Mouse (Mus musculus) CH12.LX (cell line): Measurements from ENCODE around the gene Vtcn1. TPM values are rescaled to one million over a fixed set of nuclear protein-coding genes. Genes with fewer than 3 reads are reported as not detected.

Source experiments
- DNase-seq: peaks from one replicate; pipeline ENCODE4 v3.0.0-alpha.2; 2013; ENCODE audit errors: extremely low read depth
- H3K27ac ChIP-seq: 2 replicates; pipeline ENCODE4 v1.5.1; 2012; ENCODE audit warnings: low read depth, mild to moderate bottlenecking, control low read depth, moderate library complexity; ENCODE audit not compliant: insufficient read depth
- H3K27me3 ChIP-seq: replicated peaks from 2 replicates; pipeline ENCODE3; 2012; ENCODE audit warnings: inconsistent platforms
- H3K36me3 ChIP-seq, 2 experiments: replicated peaks in 1 of 2; 2 replicates each; pipeline versions ENCODE3 to v1.6.1; 2012; ENCODE audit warnings: inconsistent platforms in 1 of 2, low read length in 1 of 2, mild to moderate bottlenecking in 1 of 2, mixed read lengths in 1 of 2, moderate library complexity in 1 of 2; ENCODE audit not compliant: control insufficient read depth in 1 of 2, insufficient read depth in 1 of 2
- H3K4me1 ChIP-seq, 2 experiments: 2 replicates each; pipeline ENCODE4 v1.6.1; 2012; ENCODE audit warnings: inconsistent platforms in 1 of 2, moderate library complexity in 1 of 2; ENCODE audit not compliant: insufficient read depth in 2 of 2, control insufficient read depth in 1 of 2
- H3K4me2 ChIP-seq: 2 replicates; pipeline ENCODE4 v1.6.1; 2012; ENCODE audit warnings: low read depth, mild to moderate bottlenecking, control low read depth; ENCODE audit not compliant: poor library complexity, insufficient read depth, severe bottlenecking
- H3K4me3 ChIP-seq, 3 experiments: fragments of 150-350 bp in 1 of 3; sonication (generic) in 1 of 3; replicated peaks in 1 of 3; 2 replicates each; pipeline versions ENCODE3 to v1.5.1; 2011 to 2012; ENCODE audit warnings: low read depth in 2 of 3, low read length in 2 of 3, mild to moderate bottlenecking in 2 of 3, moderate library complexity in 2 of 3, control low read depth in 1 of 3, improper control_type of control experiment in 1 of 3, inconsistent platforms in 1 of 3, mixed read lengths in 1 of 3; ENCODE audit not compliant: poor library complexity in 1 of 3
- H3K79me2 ChIP-seq: replicated peaks from 2 replicates; pipeline ENCODE4 v1.6.1; 2012; ENCODE audit warnings: mild to moderate bottlenecking, moderate library complexity; ENCODE audit not compliant: control insufficient read depth, poor library complexity, insufficient read depth, severe bottlenecking; ENCODE audit errors: extremely low read depth
- H3K9ac ChIP-seq: 2 replicates; pipeline ENCODE4 v1.6.1; 2012; ENCODE audit warnings: low read depth, mild to moderate bottlenecking, control low read depth, moderate library complexity; ENCODE audit not compliant: insufficient read depth
- H3K9me3 ChIP-seq: replicated peaks from 2 replicates; pipeline ENCODE3; 2012; ENCODE audit warnings: low read length, inconsistent platforms, mixed read lengths
- BHLHE40 ChIP-seq: IDR thresholded peaks from 2 replicates; pipeline ENCODE4 v1.6.1; 2011; ENCODE audit warnings: mild to moderate bottlenecking, low read depth, low read length, improper control_type of control experiment
- CHD2 ChIP-seq: IDR thresholded peaks from 2 replicates; pipeline ENCODE4 v1.6.1; 2011; ENCODE audit warnings: low read length, improper control_type of control experiment
- CTCF ChIP-seq, 2 experiments: IDR thresholded peaks in 1 of 2; conservative IDR thresholded peaks in 1 of 2; 2 replicates each; pipeline ENCODE4 v1.5.1; 2011 to 2012; ENCODE audit warnings: low read depth in 2 of 2, low read length in 2 of 2, improper control_type of control experiment in 1 of 2, inconsistent platforms in 1 of 2, mild to moderate bottlenecking in 1 of 2, moderate library complexity in 1 of 2
- ELF1 ChIP-seq: IDR thresholded peaks from 2 replicates; pipeline ENCODE4 v1.6.1; 2014; ENCODE audit warnings: low read depth, mild to moderate bottlenecking, inconsistent platforms, low read length, improper control_type of control experiment
- EP300 ChIP-seq: IDR thresholded peaks from 2 replicates; pipeline ENCODE4 v1.6.1; 2011; ENCODE audit warnings: low read length, improper control_type of control experiment
- ETS1 ChIP-seq: conservative IDR thresholded peaks from 2 replicates; pipeline ENCODE4 v1.6.1; 2012; ENCODE audit warnings: low read depth, mild to moderate bottlenecking, inconsistent platforms, low read length, improper control_type of control experiment, moderate library complexity
- HCFC1 ChIP-seq: IDR thresholded peaks from 2 replicates; pipeline ENCODE4 v1.6.1; 2012; ENCODE audit warnings: low read depth, mild to moderate bottlenecking, inconsistent platforms, low read length, improper control_type of control experiment
- IRF4 ChIP-seq: IDR thresholded peaks from 2 replicates; pipeline ENCODE4 v1.6.1; 2014; ENCODE audit warnings: low read depth, mild to moderate bottlenecking, inconsistent platforms, low read length, improper control_type of control experiment
- JUN ChIP-seq: IDR thresholded peaks from 2 replicates; pipeline ENCODE4 v1.6.1; 2011; ENCODE audit warnings: low read depth, mild to moderate bottlenecking, low read length, improper control_type of control experiment, moderate library complexity; ENCODE audit not compliant: insufficient read depth
- JUND ChIP-seq: conservative IDR thresholded peaks from 2 replicates; pipeline ENCODE4 v1.6.1; 2011; ENCODE audit warnings: low read depth, low read length, improper control_type of control experiment
- MAX ChIP-seq: IDR thresholded peaks from 2 replicates; pipeline ENCODE4 v1.6.1; 2011; ENCODE audit warnings: low read length, improper control_type of control experiment
- MXI1 ChIP-seq: IDR thresholded peaks from 2 replicates; pipeline ENCODE4 v1.6.1; 2011; ENCODE audit warnings: mild to moderate bottlenecking, low read depth, low read length, improper control_type of control experiment
- MYC ChIP-seq: IDR thresholded peaks from 2 replicates; pipeline ENCODE4 v1.6.1; 2011; ENCODE audit warnings: low read depth, mild to moderate bottlenecking, improper control_type of control experiment, low read length
- NRF1 ChIP-seq: IDR thresholded peaks from 2 replicates; pipeline ENCODE4 v1.6.1; 2014; ENCODE audit warnings: low read depth, mild to moderate bottlenecking, inconsistent platforms, low read length, improper control_type of control experiment, moderate library complexity
- PAX5 ChIP-seq: IDR thresholded peaks from 2 replicates; pipeline ENCODE4 v1.6.1; 2012; ENCODE audit warnings: low read length, inconsistent platforms, mixed read lengths
- POLR2A ChIP-seq: IDR thresholded peaks from 2 replicates; pipeline ENCODE4 v1.6.1; 2011; ENCODE audit warnings: low read depth, mild to moderate bottlenecking, improper control_type of control experiment, low read length
- RAD21 ChIP-seq: IDR thresholded peaks from 2 replicates; pipeline ENCODE4 v1.6.1; 2011; ENCODE audit warnings: low read depth, mild to moderate bottlenecking, low read length, improper control_type of control experiment, moderate library complexity
- RCOR1 ChIP-seq: conservative IDR thresholded peaks from 2 replicates; pipeline ENCODE4 v1.6.1; 2012; ENCODE audit warnings: low read depth, mild to moderate bottlenecking, inconsistent platforms, low read length, improper control_type of control experiment
- SIN3A ChIP-seq: IDR thresholded peaks from 2 replicates; pipeline ENCODE4 v1.6.1; 2012; ENCODE audit warnings: low read length, improper control_type of control experiment, inconsistent platforms
- SMC3 ChIP-seq: IDR thresholded peaks from 2 replicates; pipeline ENCODE4 v1.6.1; 2011; ENCODE audit warnings: low read depth, low read length, improper control_type of control experiment
- TCF12 ChIP-seq: IDR thresholded peaks from 2 replicates; pipeline ENCODE4 v1.6.1; 2014; ENCODE audit warnings: low read depth, mild to moderate bottlenecking, inconsistent platforms, low read length, improper control_type of control experiment
- USF1 ChIP-seq: IDR thresholded peaks from 2 replicates; pipeline ENCODE4 v1.6.1; 2014; ENCODE audit warnings: low read depth, mild to moderate bottlenecking, inconsistent platforms, low read length, improper control_type of control experiment
- USF2 ChIP-seq: conservative IDR thresholded peaks from 2 replicates; pipeline ENCODE4 v1.6.1; 2011; ENCODE audit warnings: low read depth, low read length, improper control_type of control experiment
- ZC3H11A ChIP-seq: IDR thresholded peaks from 2 replicates; pipeline ENCODE4 v1.6.1; 2012; ENCODE audit warnings: low read depth, mild to moderate bottlenecking, inconsistent platforms, low read length, improper control_type of control experiment
- ZKSCAN1 ChIP-seq: IDR thresholded peaks from 2 replicates; pipeline ENCODE4 v1.6.1; 2012; ENCODE audit warnings: low read depth, inconsistent platforms, low read length, improper control_type of control experiment, borderline replicate concordance
- ZMIZ1 ChIP-seq: IDR thresholded peaks from 2 replicates; pipeline ENCODE4 v1.6.1; 2012; ENCODE audit warnings: low read depth, mild to moderate bottlenecking, inconsistent platforms, low read length, improper control_type of control experiment
- dilution Hi-C: fragments of 300-500 bp; cut with MboI; formaldehyde crosslinking; loops from 2 replicates; pipeline ENCODE4 v1.14.3; 2020; ENCODE audit warnings: low sequenced_read_pairs; ENCODE audit not compliant: extremely low pct_unique_long_range_greater_than_20kb, extremely low pct_ligation_motif_present
- in situ Hi-C: fragments of 300-500 bp; cut with MboI; formaldehyde crosslinking; loops from 3 replicates; pipeline ENCODE4 v1.14.3; 2019; ENCODE audit warnings: low sequenced_read_pairs, low pct_ligation_motif_present, low pct_unique_long_range_greater_than_20kb, mixed read lengths
- polyA plus RNA-seq: library from polyadenylated mRNA; unstranded; fragments of >175 nt; gene quantifications from 2 replicates; pipeline ENCODE4 v1.2.1, GENCODE M21; 2012; ENCODE audit warnings: low read depth; ENCODE audit not compliant: insufficient read length
- total RNA-seq, 2 experiments: library from RNA; depleted of rRNA; stranded (reverse); fragments of 300-350 nt in 1 of 2; fragments of >200 nt in 1 of 2; gene quantifications; 2 replicates each; pipeline ENCODE4 v1.2.3; 2012 to 2014

The Vtcn1 gene
- total and polyA plus RNA-seq, 3 experiments: 0.04 to 0.14 TPM; not detected in 1

DNA sequence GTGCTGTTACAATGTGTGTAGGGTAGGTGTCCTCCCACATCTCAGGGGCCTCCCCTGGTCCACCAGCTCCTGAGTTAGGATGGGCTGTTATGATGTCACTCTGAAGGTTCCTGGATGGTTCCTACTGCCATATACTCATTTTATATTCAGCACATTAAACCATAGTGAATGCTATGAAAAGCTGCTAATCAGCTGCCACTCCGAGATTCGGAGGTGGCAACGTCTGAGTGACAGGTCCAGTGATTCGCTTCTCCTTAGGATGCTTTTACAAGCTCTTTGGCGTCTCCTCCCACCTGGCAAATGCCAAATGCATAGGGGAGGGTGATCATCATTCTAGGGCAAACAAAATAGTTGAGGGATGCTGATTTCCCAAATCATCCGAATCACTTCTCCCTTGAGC, 70.2 kb downstream of the Vtcn1 start:
- no peaks in the 10 kb centered on the region for H3K79me2 ChIP-seq

GRCm38 (mm10) chr3:100906128-100906527, 80.9 kb downstream of the Vtcn1 start:
- no peaks in the 10 kb centered on the region for H3K27me3 ChIP-seq
- H3K27ac ChIP-seq: no peak overlapping the region
- H3K36me3 ChIP-seq: no peaks in the 10 kb centered on the region
- dilution Hi-C loops (no loop called here), in situ Hi-C loops (loop anchor here (10.0 to 25.0 kb wide), 2 partner anchors 144 to 211 kb away; no protein-coding TSS in a partner anchor)
- DNase-seq: no peak
- peaks cover 7 to 30% of the 10 kb centered on the region in 2 experiments for H3K4me1 ChIP-seq
- no peak overlapping the region for H3K9ac ChIP-seq
- TF ChIP-seq ZKSCAN1 (no peak), SIN3A (no peak), POLR2A (no peak), EP300 (0 out of 2 replicates have a peak, but pooled peaks have one; percentile 9)
- H3K4me2 ChIP-seq: no peak overlapping the region
- H3K9me3 ChIP-seq: no peaks in the 10 kb centered on the region
- H3K4me3 ChIP-seq: no peak overlapping the region
- no peaks in the 10 kb centered on the region for H3K79me2 ChIP-seq

More for the DNA sequence above, 70.2 kb downstream of the Vtcn1 start:
- dilution Hi-C loops: no loop called here
- peaks cover 6 to 20% of the 10 kb centered on the region in 2 experiments for H3K4me1 ChIP-seq
- H3K4me3 ChIP-seq: no peak overlapping the region
- no peak overlapping the region for H3K27ac ChIP-seq
- TF ChIP-seq SMC3: no peak
- DNase-seq: no peak
- no peaks in the 10 kb centered on the region for H3K9me3 ChIP-seq
- H3K9ac ChIP-seq: no peak overlapping the region
- H3K36me3 ChIP-seq: no peaks in the 10 kb centered on the region
- H3K4me2 ChIP-seq: no peak overlapping the region
- in situ Hi-C loops: no loop called here
- H3K27me3 ChIP-seq: no peaks in the 10 kb centered on the region

DNA sequence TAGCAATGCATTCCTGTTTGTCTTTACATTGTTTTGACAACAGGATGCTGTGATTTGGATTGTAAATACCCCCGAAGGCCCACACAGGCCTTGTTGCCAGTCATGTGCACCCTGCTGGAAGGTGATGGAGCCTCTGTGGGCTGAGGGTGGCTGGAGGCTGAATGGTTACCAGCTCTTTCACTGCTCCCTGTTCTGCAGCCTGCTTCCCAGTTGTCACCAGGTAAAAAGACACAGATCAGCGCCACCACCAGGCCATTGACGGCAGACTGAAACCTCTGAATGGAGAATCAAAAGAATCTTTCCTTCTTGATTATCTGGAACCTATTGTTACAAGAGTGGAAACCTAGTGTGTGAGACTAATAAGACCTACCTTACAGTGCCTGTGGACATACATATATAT, 81.7 kb downstream of the Vtcn1 start:
- no peak overlapping the region for H3K4me3 ChIP-seq
- 0 out of 2 replicates have a peak, but pooled peaks have one; percentile 32 for TF ChIP-seq IRF4
- no peak for TF ChIP-seq JUN
- peak; percentile 79 for TF ChIP-seq SMC3
- TF ChIP-seq TCF12: no peak
- TF ChIP-seq BHLHE40: no peak
- TF ChIP-seq RAD21: peak; percentile 67
- TF ChIP-seq RCOR1: no peak
- no peak for TF ChIP-seq SIN3A
- TF ChIP-seq USF1: no peak
- no peak for TF ChIP-seq MXI1
- TF ChIP-seq HCFC1: no peak
- TF ChIP-seq ETS1: no peak
- no peak for TF ChIP-seq USF2
- TF ChIP-seq NRF1: no peak
- no peak for TF ChIP-seq MYC
- TF ChIP-seq ZMIZ1: no peak
- peak; percentile 31; the same call in 1 of the 2 replicates for TF ChIP-seq ZC3H11A
- no peak for TF ChIP-seq EP300
- no peak for TF ChIP-seq ELF1
- no peak for TF ChIP-seq PAX5
- no peak for TF ChIP-seq JUND
- peak in 1 of 2 experiments; percentile 73; a peak in 2 of 4 replicates for TF ChIP-seq CTCF (conservative IDR thresholded peaks at IDR 0.05 in 1 of 2, IDR thresholded peaks at IDR 0.05 in 1 of 2; ENCODE audit: low read depth in 2 of 2, low read length in 2 of 2)
- TF ChIP-seq CHD2: no peak
- TF ChIP-seq MAX: no peak
- H3K27ac ChIP-seq: no peak overlapping the region
- no peaks in the 10 kb centered on the region for H3K36me3 ChIP-seq
- DNase-seq: no peak
- no peaks in the 10 kb centered on the region for H3K9me3 ChIP-seq
- no peak overlapping the region for H3K4me2 ChIP-seq
- H3K27me3 ChIP-seq: no peaks in the 10 kb centered on the region
- dilution Hi-C loops: no loop called here
- in situ Hi-C loops: loop anchor here (10.0 to 25.0 kb wide), 2 partner anchors 145 to 212 kb away; no protein-coding TSS in a partner anchor
- no peak overlapping the region for H3K9ac ChIP-seq
- H3K79me2 ChIP-seq: no peaks in the 10 kb centered on the region
- H3K4me1 ChIP-seq: peaks cover 9 to 30% of the 10 kb centered on the region in 2 experiments
